Mouse (Mus musculus) testis, postnatal 10 days (tissue): Measurements from ENCODE around the gene Nol8.

Source experiments
- DNase-seq: peaks from one replicate; pipeline ENCODE4 v3.0.0; 2021; ENCODE audit warnings: low spot score

Nol8 gene

DNA sequence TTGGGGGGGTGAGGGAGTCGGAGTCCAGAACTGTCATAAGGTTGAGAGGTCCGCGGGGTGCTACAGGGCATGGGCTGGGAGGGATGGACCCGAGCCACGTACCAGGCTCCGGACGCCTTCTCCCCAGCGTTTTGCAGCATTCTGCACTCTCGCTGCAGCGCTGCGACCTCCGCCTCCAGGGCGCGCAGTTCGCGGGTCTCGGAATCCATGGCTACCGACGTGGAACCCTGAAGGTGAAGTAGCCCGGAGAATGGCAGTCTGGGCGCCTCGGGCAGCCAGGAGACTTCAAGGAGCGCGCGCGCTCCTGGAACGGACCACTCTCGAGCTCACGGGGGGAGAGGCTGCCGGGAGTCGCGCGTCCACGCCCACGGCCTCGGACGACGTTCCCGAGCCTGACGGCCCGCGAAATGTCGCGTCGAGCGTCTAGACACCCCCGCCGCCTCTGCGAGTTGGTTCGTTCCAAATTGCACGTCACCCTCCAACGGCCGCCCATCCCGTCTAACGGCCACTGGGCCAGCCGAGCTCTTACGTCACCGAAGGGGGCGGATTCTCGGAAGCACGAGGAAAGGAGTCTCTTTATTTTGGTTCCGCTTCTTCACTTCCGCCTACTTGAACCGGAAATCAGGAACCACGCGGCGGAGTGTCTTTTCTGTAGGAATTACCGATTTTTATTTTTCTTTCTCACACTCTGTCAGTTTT lies at the start of gene Nol8, which contains the start of gene Cenpp:
Gene Nol8 (plus strand): TSS at position 598 of the 699 bp plus-strand sequence.
Gene Cenpp (minus strand): TSS at position 305 of the 699 bp plus-strand sequence.
- DNase-seq = peak; percentile 100

DNA sequence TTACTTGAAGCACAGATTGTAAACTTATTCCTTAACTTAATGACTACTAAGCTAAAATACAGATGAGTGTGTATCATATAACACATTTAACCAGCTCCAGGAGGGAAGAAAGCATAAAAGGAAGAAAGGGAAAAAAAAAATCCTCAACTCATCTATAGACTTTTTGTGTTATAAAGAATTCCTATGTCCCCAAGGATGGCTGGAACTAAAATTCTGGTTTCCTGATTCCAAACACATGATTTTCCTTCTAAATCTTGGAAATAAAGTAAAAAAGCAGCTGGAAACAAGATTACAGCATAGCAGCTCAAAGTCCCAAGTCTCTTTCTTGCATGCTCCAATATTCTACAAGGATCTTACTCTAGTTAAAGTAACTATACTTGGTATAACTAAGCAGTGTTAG lies 49.3 kb upstream of the Nol8 start:
- no peak for DNase-seq

DNA sequence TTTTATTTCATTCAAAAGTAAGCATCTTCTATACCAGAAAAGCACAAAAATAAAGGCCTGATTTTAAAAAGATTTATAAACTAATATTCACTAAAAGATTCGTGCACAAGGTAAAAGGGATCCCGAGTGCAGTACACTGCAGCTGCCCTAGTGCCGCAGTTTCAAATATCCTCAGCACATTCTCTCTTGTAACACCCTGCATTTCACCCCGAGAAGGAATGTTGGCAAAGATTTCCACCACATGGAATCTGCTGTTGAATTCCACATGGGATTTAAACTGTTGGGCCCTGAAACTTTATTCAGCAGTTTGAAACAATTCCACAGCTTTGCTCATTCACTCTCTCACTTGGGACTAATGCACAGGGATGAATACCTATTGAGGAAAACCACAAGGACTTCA lies 45.2 kb upstream of the Nol8 start, which contains the start of gene Ogn:
Gene Ogn (plus strand): TSS at position 333 of the 400 bp plus-strand sequence.
- DNase-seq = no peak

DNA sequence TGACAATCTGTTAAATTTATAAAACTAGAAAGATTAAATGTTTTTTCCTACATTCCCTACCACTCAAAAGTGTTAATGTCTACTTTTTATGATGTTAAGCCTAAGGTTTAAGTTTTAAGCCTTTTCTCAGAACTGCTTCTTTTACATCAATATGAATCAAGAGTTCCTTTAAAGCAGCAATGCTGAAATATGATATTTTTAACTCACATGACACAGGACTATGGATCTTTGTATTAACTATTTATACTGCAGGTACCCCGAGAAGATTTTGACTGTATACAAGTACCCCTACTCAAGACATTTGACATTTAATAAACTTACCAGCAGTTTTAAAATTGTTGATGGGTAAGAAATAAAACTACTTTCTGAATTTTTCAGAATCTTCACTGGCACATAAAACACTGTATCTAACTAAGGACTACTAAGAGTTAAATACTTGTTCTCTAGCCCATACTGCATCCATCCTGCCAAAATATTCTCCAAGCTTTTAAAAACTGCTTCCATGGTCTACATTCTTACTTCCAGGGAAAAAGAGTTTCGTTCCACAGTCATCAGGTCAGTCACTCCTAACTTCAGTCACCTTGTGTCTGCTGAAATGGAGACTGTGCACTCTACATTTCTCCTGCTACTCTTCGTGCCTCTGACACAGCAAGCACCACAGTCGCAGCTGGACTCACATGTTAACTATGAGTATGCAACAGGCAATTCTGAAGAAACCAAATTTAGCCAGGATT lies 44.1 kb upstream of the Nol8 start:
- DNase-seq = no peak

DNA sequence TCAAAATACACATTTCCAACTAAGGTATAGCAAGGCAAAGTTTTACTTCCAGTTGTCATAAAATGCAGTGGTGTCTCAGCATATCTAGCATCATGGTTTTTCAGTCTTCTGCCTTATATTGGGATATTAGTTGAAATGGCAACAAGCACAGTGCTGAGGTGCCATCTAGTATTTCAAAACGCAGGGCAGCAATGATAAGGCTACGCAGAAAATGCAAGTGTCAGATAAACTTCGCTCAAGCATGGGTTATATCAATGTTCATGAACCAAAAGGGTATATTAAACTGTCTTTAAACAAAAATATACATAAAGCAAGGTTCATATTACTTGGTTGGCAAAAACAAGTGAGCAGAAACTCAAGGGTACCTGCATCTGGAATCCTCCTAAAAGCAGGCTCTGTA lies 35.9 kb upstream of the Nol8 start:
- DNase-seq = no peak

DNA sequence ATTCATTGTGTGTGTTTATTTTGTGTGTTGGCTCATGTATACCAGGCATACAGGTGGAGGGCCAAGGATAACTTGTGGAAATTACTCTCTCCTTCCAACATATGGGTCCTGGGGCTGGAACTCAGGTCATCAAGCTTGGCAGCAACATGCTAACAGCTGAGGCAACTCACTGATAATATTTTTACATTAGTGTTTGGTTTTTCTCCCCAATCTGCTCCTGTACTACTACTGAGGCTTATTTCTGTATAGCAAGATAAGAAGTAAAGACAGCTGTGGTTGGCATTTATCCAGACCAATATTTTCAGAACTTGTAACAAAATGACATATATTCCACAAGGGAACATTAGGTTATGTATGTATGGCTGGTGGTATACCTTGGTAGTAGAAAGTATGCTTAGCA lies 34.5 kb upstream of the Nol8 start:
- DNase-seq = no peak

DNA sequence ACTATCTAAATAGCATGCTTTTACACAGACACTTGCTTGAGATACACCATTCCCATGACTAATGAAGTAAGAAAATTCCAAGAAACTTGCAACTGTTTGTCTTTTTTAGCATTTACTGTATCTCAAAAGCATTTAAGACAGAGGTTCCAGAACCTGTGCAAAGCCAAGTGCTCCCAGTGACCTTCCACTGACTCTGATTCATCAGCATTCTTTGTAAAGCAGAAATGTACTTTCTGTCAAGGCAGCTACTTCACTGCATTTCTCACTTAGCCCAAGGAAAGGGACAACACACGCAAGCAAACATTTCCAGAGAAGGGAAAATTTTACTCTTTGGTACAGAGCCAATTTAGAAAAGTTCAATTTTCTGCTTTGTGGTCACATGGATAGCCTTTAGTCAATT lies 29.7 kb upstream of the Nol8 start:
- no peak for DNase-seq

DNA sequence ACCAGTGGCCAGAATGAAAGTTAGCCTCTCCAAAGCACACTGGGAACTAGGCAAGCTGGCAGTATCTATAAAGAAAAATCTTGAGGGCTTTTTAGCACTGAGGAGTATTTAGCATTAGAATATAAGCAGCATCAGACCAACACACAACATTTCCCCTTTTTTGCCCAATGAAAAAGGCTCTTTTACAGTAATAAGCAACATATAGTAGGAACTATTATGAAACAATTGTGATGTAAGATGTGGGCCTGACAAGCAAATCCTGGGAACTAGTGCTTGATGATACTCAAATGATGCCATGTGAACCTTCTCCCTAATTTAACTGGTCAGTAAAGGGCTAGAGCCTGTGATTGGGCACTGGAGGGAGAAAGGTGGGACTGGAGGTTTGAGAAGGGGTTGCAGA lies 24.7 kb upstream of the Nol8 start:
- no peak for DNase-seq

DNA sequence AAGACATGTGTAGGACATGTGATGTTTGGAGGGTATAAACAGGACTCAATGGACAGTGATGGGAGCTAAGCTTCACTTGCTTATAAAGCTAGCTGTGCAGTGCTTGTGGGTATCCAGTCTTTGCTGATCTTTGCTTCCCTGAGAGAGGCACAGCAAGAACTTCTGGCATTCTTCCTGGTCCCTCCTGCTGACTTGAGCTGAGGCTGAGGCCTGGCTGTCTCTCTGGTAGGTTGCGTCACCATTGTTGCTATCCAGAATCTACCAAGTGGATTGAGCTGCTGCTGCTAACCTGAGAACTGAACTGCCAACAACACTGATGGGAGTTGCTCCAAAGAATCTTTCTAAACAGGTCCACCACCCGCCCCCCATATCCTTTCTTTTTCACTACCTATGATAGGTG lies 23.8 kb upstream of the Nol8 start:
- no peak for DNase-seq

DNA sequence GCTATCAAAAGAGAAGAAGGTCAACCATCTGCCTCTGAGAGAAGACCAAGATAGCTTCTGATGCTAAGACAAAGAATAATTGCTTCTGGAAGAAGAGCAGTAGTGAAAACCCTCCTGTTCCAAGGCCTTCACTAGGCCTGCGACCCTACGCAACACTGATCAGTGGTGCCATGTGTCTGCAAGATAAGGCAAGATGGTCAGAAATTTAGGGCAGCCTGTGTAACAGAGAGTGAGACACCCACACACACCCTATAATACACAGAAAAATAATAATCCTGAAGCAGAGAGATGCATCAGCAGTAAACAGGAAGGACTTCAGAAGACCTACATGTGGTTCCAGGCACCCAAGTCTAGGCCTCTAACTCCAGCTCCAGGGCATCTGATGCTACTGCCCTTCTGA lies 12.9 kb upstream of the Nol8 start:
- DNase-seq = no peak

DNA sequence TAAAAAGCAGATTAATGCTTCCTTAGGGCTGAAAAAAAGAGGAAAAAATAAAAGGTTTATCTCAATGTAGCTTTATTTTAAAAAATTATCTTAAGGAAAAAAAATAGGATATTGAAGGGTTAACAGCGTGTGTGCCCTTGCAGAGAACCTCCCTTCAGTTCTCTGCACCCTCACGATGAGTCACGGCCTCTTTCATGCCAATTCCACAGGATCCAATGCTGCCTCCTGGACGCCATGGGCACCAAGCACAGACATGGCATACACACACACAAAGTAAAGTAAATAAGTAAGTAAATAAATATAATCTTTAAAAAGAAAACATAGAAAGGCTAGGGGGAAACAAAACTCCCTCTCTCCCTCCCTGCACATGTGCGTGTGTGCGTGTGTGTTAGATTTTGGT lies 10.2 kb upstream of the Nol8 start:
- DNase-seq = no peak

DNA sequence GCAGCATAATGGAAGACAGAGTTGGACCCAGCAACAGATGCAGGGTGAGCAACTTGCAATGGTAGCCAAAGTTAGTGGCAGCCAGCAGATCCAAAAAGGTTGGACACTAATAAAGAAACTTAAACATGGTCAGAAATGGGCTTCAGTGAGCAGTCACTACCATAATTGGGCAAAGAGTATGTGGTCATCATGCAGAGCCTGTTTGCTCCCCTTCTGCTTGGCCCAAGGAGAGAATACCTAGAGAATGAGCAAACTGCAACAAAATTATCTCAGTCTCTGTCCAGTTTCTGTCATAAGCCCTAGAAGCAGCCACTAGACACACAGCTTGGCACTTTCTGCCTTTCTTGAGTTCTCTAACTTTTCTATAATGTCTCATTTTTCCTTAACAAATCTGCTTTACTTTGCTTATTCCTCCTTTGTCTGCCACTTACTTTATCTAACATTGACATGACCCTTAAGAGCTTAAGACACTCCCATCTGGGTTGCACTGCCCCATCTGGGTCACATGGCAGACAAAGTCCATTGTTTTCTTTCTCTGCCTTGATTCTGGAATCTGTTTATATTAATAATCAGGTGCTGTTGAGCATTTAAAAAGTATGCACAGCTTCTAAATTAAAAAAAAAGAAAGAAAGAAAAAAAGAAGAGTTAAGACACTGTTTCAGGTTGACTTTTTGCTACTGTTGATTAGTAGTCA lies 9.1 kb upstream of the Nol8 start:
- DNase-seq = no peak

DNA sequence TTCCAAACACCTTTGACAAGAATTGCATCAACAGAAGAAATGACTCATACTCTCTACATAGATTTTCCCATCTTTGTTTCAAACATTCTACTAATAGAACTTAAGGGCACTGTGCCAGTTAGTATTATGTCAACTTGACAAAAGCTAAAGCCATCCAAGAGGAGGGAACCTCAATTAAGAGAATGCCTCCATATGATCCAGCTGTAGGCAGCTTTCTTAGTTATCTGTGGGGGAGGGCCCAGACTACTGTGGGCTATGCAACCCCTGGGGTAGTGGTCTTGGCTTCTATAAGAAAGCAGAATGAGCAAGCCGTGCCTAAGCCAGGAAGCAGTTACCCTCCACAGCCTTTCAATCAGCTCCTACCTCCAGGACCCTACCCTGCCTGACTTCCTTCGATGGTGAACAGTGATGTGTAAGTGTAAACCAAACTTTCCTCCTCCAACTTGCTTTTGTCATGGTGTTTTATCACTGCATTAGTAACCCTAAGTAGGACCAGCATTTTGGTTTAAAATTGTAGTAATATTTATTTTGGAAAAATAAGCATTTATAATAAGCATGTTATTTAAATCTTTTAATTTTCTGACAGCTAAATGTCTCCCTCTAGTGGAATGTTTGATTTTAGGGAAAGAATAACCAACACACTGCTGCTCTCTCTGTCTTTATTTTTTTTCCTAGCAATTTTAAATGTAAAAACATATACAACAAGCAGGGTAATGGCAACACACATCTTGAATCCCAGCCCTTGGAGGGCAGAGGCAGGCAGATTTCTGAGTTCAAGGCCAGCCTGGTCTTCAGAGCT lies 7.9 kb upstream of the Nol8 start:
- no peak for DNase-seq

DNA sequence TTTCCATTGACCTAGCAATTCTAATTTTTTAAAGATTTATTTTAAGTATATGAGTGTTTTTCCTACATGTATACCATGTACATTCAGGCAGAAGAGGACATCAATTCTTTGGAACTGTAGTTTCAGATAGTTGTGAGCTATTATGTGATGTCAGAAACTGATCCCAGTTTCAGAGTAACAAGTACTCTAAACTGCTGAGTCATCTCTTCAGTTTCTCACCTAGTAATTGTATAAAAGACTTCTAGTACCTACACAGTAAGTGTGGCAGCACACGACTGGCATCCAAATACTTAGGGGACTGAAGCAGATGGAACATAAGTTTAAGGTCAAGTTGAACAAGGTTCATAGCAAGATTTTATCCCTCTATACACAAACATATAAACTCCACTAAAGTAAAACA lies 6.9 kb upstream of the Nol8 start:
- DNase-seq = no peak

DNA sequence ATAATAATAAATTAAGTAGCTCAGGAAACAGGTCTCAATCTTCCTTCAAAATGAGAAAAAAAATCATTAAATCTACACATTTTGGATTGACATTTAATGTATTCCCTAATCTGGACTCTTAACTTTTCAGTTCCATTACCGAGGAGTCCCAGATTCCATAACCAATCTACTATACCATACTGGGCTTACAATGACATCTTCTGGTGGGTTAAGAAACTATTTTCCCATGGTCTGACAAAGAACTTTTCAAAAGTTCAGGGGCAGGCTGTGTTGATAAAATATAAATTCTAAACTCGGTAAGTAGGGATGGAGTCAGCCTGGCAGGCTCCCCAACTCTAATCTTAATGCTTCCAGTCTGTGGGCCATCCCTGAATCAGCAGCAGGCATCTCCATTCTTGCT lies 1.7 kb upstream of the Nol8 start:
- no peak for DNase-seq

DNA sequence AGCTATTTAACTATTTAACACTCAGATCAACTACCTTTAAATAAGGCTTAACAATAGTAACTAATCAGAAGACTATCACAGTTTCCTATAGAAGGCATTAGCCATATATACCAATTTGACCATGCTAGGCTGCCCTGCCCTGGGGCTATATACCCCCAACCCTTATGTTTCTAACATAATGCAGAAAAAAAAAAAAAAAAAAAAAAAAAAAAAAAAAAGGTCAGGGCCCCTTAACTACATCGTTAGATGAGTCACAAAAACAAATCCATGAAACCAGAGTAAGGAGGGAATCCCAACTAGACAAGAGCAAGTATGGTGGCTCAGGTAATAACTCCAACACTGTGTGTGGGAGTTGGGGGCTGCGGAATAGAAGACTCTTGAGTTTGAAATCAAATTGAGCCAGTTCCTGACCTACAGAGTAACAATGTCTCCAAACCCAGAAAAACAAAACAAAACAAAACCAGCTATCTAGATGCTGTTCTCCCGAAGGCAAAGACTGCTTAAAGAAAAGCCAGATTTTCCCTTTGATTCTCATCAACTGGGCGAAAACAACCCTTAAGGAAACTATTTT lies 1.0 kb upstream of the Nol8 start:
- no peak for DNase-seq

DNA sequence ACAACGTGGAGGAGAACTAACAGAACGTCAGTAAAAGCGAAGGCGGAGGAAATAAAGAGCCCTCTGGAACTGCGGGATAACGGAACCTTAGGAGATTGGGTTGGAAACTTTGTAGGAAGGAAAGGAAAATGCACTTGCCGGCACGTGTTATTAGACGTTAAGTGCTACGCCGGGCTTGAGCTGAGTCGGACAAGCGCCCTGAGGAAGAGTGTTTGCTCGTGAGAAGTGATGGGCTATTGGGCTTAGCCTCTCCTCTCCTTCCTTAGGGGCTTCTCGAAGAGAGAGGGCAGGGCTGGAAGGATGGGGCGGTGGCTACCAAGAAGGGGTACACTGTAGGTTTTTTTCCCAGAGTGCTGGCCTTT lies 283 bp downstream of the Nol8 start:
- DNase-seq = peak; percentile 63

DNA sequence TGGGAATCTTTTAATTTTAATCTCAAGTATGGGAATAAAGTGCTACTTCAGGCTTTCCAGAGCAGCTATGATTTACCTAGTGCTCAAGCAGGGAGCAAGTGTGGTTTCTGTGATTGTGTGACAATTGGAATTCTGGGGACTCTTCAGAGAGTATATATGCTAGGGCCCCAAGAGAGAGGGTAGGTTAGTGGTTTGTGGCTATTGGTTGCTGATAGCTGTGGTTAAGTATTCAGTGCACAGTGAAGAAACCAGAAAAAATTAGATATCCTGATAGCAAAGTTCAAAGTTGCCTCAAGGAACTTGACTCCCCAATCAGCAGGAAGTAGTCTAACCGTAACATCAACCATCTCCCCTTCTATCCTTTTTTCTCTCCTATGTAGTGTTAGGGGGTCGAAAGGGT lies 24.9 kb downstream of the Nol8 start:
- no peak for DNase-seq

DNA sequence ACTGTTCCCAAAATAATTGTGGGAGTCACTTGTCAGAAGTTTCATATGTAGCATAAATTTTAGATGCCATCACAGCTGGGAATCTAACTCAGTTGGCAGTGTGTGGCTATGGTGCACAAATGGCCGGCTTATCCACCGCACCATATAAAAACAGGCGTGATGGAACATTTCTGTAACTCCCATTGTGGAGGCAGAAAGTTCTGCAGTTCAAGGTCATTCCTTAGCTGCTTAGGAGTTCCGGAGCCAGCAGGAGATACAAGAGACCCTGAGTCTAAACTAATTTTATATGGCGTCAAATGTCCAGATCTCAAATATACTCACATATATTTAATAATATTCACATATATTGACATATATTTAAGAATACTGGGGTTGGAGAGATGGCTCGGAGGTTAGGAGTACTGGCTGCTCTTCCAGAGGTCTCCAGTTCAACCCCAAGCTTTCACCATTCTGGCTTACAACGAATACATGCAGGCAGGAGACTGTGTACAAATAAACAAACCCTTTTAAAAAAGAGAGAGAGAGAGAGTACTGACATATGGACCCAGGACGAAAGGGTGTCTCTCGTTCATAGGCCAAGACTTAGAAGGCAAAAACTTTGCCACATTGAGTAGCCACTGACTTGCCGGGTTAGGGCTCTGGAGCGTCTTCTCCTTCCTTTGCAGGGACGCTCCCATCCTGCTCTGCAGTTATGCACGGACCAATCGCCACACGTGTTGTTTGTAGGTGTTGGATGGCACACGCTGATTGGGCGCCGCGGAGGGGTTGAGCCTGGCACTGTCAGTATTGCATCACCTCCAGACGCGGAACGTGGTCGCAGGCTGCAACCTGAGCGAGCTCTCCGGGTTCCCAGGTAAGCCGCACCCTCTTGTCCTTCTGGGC lies 28.7 kb downstream of the Nol8 start, which contains the start of gene Iars:
Gene Iars (plus strand): TSS at position 750 of the 882 bp plus-strand sequence.
- DNase-seq = peak; percentile 97

DNA sequence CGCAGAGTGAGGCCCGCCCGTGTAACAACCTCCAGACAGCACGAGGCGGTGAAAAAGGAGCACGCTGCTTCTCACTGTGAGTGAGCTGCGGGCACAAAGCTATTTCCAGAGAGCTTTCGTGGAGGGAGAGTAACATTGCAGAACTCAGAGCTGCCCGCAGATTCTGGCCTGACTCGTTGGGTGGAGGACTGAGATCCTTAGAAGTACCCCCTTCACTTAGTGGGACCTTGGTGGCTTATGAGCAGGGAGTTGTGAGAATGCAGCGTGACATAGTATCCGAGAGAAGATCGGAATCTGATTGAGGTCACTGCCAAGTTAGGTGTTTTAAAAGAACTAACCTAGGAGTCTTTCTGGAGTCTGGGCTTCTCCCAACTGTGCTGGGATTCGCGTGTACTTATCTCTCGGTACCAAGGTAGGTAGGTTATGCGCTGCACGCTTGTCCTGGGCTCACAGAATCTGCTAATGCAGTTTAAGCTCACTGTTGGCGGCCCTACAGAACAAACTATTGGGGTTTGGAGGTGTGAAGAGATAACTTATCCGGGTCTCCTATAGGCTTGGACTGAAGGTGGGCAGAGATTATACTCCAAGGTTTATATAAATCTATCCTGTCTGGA lies 29.5 kb downstream of the Nol8 start:
- DNase-seq = no peak
